Mouse (Mus musculus): Measurements from ENCODE around the gene Tns1.
"Not testable (repeated sequence)": the region's sequence is repeated elsewhere in the genome, so short reads cannot be mapped to it uniquely, and the experiment has no call there.

Gene Tns1

GRCm38 (mm10) chr1:73902171-73902991 is 221.9 kb downstream of the Tns1 start:
- in situ Hi-C loops (cut with MboI, MseI) = loop anchor here (5.0 kb wide), 2 partner anchors 95 to 175 kb away; no protein-coding TSS in a partner anchor

GRCm38 (mm10) chr1:73901496-73901899 is 222.8 kb downstream of the Tns1 start:
- in situ Hi-C loops (cut with MboI, MseI) = loop anchor here (5.0 kb wide), 2 partner anchors 96 to 176 kb away; no protein-coding TSS in a partner anchor

GRCm38 (mm10) chr1:73895451-73895850 is 228.8 kb downstream of the Tns1 start:
- in situ Hi-C loops (cut with MboI, MseI) = not testable (repeated sequence)

- in situ Hi-C loops (cut with MboI, MseI) = no loop called here
These were observed 243.5 kb downstream of the Tns1 start for GRCm38 (mm10) chr1:73880731-73881130.

GRCm38 (mm10) chr1:73875676-73876218 is 248.5 kb downstream of the Tns1 start:
- in situ Hi-C loops (cut with MboI, MseI) = no loop called here

- in situ Hi-C loops (cut with MboI, MseI) = no loop called here
These were observed 259.9 kb downstream of the Tns1 start for GRCm38 (mm10) chr1:73864314-73864713.

- in situ Hi-C loops (cut with MboI, MseI) = no loop called here
These were observed 261.2 kb downstream of the Tns1 start for GRCm38 (mm10) chr1:73863074-73863431.

- in situ Hi-C loops (cut with MboI, MseI) = no loop called here
These were observed 261.8 kb downstream of the Tns1 start for GRCm38 (mm10) chr1:73862323-73863073.

GRCm38 (mm10) chr1:73860421-73860820 is 263.8 kb downstream of the Tns1 start:
- in situ Hi-C loops (cut with MboI, MseI) = no loop called here

Measured in regulatory T cell (primary cell).